Mouse (Mus musculus) forebrain, embryonic 14.5 days (tissue): ENCODE data around the gene Gcnt2. TPM values are rescaled to one million over a fixed set of nuclear protein-coding genes. Genes with fewer than 3 reads are reported as not detected.

Source experiments
- ATAC-seq: fragments of 200-750 bp; cut with Nextera tagmentation; 2 replicates; pipeline ENCODE4 v1.8.0; 2017; ENCODE audit warnings: mild to moderate bottlenecking, moderate library complexity
- DNase-seq: peaks from one replicate; pipeline ENCODE4 v3.0.0-alpha.2; 2015; ENCODE audit warnings: low spot score
- H3K27ac ChIP-seq: fragments of 300-500 bp; sonication (generic); 2 replicates; pipeline ENCODE4 v1.5.1; 2014; ENCODE audit warnings: low read depth, mild to moderate bottlenecking, control low read depth, low read length, moderate library complexity
- H3K27me3 ChIP-seq: fragments of 300-500 bp; sonication (generic); replicated peaks from 2 replicates; pipeline ENCODE4 v1.6.1; 2014; ENCODE audit warnings: low read length, control low read depth, mixed read lengths; ENCODE audit not compliant: control insufficient read depth, insufficient read depth
- H3K36me3 ChIP-seq: fragments of 300-500 bp; sonication (generic); 2 replicates; pipeline ENCODE4 v1.6.1; 2014; ENCODE audit warnings: low read length, control low read depth; ENCODE audit not compliant: control insufficient read depth, insufficient read depth
- H3K4me1 ChIP-seq: fragments of 300-500 bp; sonication (generic); 2 replicates; pipeline ENCODE4 v1.6.1; 2014; ENCODE audit warnings: antibody characterized with exemption, low read length, control low read depth; ENCODE audit not compliant: control insufficient read depth, insufficient read depth
- H3K4me2 ChIP-seq: fragments of 300-500 bp; sonication (generic); 2 replicates; pipeline ENCODE4 v1.6.1; 2014; ENCODE audit warnings: mild to moderate bottlenecking, control low read depth, low read length
- H3K4me3 ChIP-seq: fragments of 300-500 bp; sonication (generic); 2 replicates; pipeline ENCODE4 v1.5.1; 2014; ENCODE audit warnings: low read depth, low read length, control low read depth
- H3K9ac ChIP-seq: fragments of 300-500 bp; sonication (generic); 2 replicates; pipeline ENCODE4 v1.6.1; 2014; ENCODE audit warnings: mild to moderate bottlenecking, low read length, control low read depth, moderate library complexity
- H3K9me3 ChIP-seq: fragments of 300-500 bp; sonication (generic); replicated peaks from 2 replicates; pipeline ENCODE4 v1.6.1; 2016; ENCODE audit warnings: low read length, control low read depth, mixed read lengths; ENCODE audit not compliant: control insufficient read depth
- WGBS: fragments of 180-500 bp; shearing (Covaris S2); extraction: QIAGEN DNeasy Blood & Tissue Kit; methylation state at CpG from one replicate; pipeline ENCODE4 v1.1.7; 2014; 5-methylcytosine and 5-hydroxymethylcytosine counted together
- polyA plus RNA-seq: library from polyadenylated mRNA; unstranded; fragments of >200 nt; fragmentation: Nextera tagmentation; extraction: Ambion mirVana; gene quantifications from 2 replicates; pipeline ENCODE4 v1.2.1, GENCODE M21; 2014

Gcnt2 gene
- 4.8 and 5.2 TPM in 2 replicates for polyA plus RNA-seq

GRCm38 (mm10) chr13:40859652-40860399, at the start of gene Gcnt2:
TSS of gene Gcnt2 (plus strand) at chr13:40859754.
- H3K9me3 ChIP-seq, result no peaks in the 10 kb centered on the region
- H3K9ac ChIP-seq, result no peak within 1 kb of the TSS
- H3K27me3 ChIP-seq, result no peaks in the 10 kb centered on the region
- no peaks in the 10 kb centered on the region for H3K36me3 ChIP-seq
- no peaks in the 10 kb centered on the region for H3K4me1 ChIP-seq
- H3K4me3 ChIP-seq, result no peak within 1 kb of the TSS
- H3K4me2 ChIP-seq, result peak within 1 kb of the TSS; percentile 2; the same call in 1 of the 2 replicates
- peak; percentile 47 for DNase-seq
- ATAC-seq, result peak; percentile 40; the same call in 1 of the 2 replicates
- no peak within 1 kb of the TSS for H3K27ac ChIP-seq
- WGBS, result 61% methylated on average over 22 of the region's 22 CpGs

GRCm38 (mm10) chr13:40820617-40821016, 38.9 kb upstream of the Gcnt2 start:
- Histone ChIP-seq H3K27ac (no peak overlapping the region), H3K9ac (no peak overlapping the region), H3K4me3 (no peak overlapping the region), H3K9me3 (no peaks in the 10 kb centered on the region), H3K4me1 (no peaks in the 10 kb centered on the region), H3K4me2 (no peak overlapping the region), H3K36me3 (no peaks in the 10 kb centered on the region), H3K27me3 (no peaks in the 10 kb centered on the region)
- DNase-seq (no peak), ATAC-seq (no peak)
- 64% methylated on average over 1 of the region's 1 CpGs for WGBS

DNA sequence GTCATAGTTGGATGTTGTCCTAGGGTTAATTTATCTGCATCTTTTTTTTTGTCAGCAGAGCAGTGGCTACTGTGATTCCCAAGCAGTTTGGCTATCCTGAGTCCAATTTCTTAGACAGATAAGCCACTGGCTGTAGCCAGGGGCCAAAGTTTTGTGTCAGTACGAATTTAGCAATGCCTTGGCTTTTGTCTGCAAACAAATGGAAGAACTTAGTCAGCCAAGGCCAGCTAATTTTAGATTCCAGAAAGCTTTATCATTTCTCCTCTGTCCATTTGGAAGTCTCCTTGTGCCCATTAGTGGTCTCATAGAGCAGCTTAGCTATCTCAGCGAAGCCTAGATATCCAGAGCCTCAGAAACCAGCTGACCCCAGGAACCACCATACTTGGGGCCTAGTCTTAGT, 37.6 kb upstream of the Gcnt2 start:
- 78% methylated on average over 2 of the region's 2 CpGs for WGBS
- H3K27ac ChIP-seq, result no peak overlapping the region
- H3K36me3 ChIP-seq, result no peaks in the 10 kb centered on the region
- H3K9me3 ChIP-seq, result no peaks in the 10 kb centered on the region
- no peak overlapping the region for H3K4me3 ChIP-seq
- no peak for ATAC-seq
- no peak for DNase-seq
- H3K4me1 ChIP-seq, result no peaks in the 10 kb centered on the region
- H3K9ac ChIP-seq, result no peak overlapping the region
- no peak overlapping the region for H3K4me2 ChIP-seq
- no peaks in the 10 kb centered on the region for H3K27me3 ChIP-seq

DNA sequence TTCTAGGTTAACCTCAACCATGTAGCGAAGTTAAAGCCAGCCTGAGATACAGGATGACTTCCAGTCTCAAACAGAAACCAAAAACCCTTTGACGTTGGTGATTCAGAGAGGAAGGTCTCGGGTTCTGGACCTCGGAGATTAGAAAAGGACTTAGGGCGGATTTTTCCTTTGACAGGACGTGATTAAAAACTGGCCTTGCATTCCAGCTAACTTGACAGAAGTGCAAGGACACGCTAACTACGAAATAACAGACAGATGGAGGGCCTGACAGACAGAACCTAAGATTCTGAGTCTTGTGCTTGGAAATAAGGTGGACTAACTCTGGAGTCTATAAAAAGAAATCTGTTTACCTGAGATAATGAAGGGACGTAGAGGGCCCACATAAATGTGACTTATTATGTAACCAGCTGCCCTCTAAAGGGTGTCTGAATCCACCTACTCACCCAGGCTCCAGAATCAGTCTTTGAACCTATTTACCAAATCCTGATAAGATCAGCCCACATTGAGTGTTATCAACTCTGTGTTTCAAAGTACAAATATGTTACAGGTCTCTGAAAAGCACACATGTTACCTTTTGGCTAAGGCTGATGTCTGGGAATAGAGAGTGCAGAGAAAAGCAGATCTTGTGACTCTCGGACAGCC, 18.3 kb upstream of the Gcnt2 start:
- Histone ChIP-seq H3K4me1 (no peaks in the 10 kb centered on the region), H3K27me3 (0 out of 2 replicates have a peak, but pooled peaks cover 3% of the 10 kb centered on the region), H3K4me3 (no peak overlapping the region), H3K9ac (no peak overlapping the region), H3K36me3 (no peaks in the 10 kb centered on the region), H3K9me3 (no peaks in the 10 kb centered on the region), H3K27ac (no peak overlapping the region), H3K4me2 (no peak overlapping the region)
- 75% methylated on average over 10 of the region's 10 CpGs for WGBS
- DNase-seq, result no peak
- no peak for ATAC-seq

GRCm38 (mm10) chr13:40842141-40842540, 17.4 kb upstream of the Gcnt2 start:
- ATAC-seq, result no peak
- H3K36me3 ChIP-seq, result no peaks in the 10 kb centered on the region
- H3K4me3 ChIP-seq, result no peak overlapping the region
- WGBS, result 40% methylated on average over 1 of the region's 1 CpGs
- no peak for DNase-seq
- no peaks in the 10 kb centered on the region for H3K4me1 ChIP-seq
- no peak overlapping the region for H3K4me2 ChIP-seq
- H3K9ac ChIP-seq, result no peak overlapping the region
- no peaks in the 10 kb centered on the region for H3K9me3 ChIP-seq
- 0 out of 2 replicates have a peak, but pooled peaks cover 3% of the 10 kb centered on the region for H3K27me3 ChIP-seq
- H3K27ac ChIP-seq, result no peak overlapping the region

- Histone ChIP-seq H3K4me3 (no peak overlapping the region), H3K4me2 (0 out of 2 replicates have a peak overlapping the region, but pooled peaks have one; percentile 8), H3K36me3 (no peaks in the 10 kb centered on the region), H3K9me3 (no peaks in the 10 kb centered on the region), H3K27ac (no peak overlapping the region), H3K27me3 (0 out of 2 replicates have a peak, but pooled peaks cover 3% of the 10 kb centered on the region), H3K4me1 (no peaks in the 10 kb centered on the region), H3K9ac (no peak overlapping the region)
- 23% methylated on average over 5 of the region's 5 CpGs for WGBS
- DNase-seq (peak; percentile 86), ATAC-seq (peak; percentile 76)
Measured at GRCm38 (mm10) chr13:40843418-40844067, 16.0 kb upstream of the Gcnt2 start.

DNA sequence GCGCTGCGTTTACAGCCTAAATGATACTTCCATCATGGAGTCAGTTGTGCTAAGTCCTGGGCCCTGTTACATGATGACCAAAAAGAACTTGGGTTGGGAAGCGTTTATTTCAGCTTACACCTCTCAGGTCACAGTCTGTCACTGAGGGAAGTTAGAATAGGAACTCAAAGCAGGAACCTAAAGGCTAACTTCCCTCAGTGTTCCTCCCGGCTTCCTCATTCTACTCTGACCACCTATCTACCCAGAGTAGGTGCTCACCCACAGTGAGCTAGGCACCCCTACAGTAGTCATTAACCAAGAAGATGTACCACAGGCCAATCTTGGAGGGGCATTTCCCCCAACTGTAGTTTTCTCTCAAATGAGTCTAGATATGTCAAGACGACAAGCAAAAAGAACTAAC, 15.4 kb upstream of the Gcnt2 start:
- WGBS, result 88% methylated on average over 5 of the region's 5 CpGs
- Histone ChIP-seq H3K36me3 (no peaks in the 10 kb centered on the region), H3K4me2 (no peak overlapping the region), H3K27me3 (0 out of 2 replicates have a peak, but pooled peaks cover 3% of the 10 kb centered on the region), H3K9me3 (no peaks in the 10 kb centered on the region), H3K4me3 (no peak overlapping the region), H3K9ac (no peak overlapping the region), H3K27ac (no peak overlapping the region), H3K4me1 (no peaks in the 10 kb centered on the region)
- DNase-seq, result no peak
- no peak for ATAC-seq

DNA sequence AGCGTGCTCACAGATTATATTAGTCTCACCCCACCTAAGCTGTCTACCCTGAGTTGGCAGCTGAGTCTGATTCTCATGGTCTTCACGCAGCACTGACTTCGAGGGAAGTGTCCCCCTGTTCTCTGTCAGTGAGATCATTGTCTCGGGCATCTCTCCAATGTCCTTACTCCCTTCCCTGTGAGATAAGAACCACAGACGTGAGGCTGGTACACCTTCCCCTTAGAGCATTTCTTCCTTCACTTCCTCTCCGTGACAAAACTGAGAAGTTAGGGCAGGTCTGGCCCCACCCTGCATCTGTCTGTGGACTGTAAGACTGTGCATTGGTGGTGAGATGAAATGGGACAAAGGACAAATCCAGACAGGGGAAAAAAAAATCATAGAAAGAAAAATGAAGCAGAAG, 13.6 kb upstream of the Gcnt2 start:
- Histone ChIP-seq H3K9me3 (no peaks in the 10 kb centered on the region), H3K4me1 (no peaks in the 10 kb centered on the region), H3K27me3 (0 out of 2 replicates have a peak, but pooled peaks cover 3% of the 10 kb centered on the region), H3K9ac (no peak overlapping the region), H3K4me2 (no peak overlapping the region), H3K4me3 (no peak overlapping the region), H3K27ac (no peak overlapping the region), H3K36me3 (no peaks in the 10 kb centered on the region)
- DNase-seq (no peak), ATAC-seq (no peak)
- 64% methylated on average over 6 of the region's 6 CpGs for WGBS
